Mouse (Mus musculus) midbrain, embryonic 14.5 days (tissue): ENCODE data around the gene Lif. TPM values are rescaled to one million over a fixed set of nuclear protein-coding genes. Genes with fewer than 3 reads are reported as not detected.

ENCODE experiments used
- ATAC-seq: fragments of 200-750 bp; cut with Nextera tagmentation; 2 replicates; pipeline ENCODE4 v1.8.0; 2017; ENCODE audit warnings: moderate number of reproducible peaks, moderate library complexity; ENCODE audit not compliant: low FRiP score, low TSS enrichment
- DNase-seq: peaks from one replicate; pipeline ENCODE4 v3.0.0-alpha.2; 2015
- H3K27ac ChIP-seq: fragments of 300-500 bp; sonication (generic); replicated peaks from 2 replicates; pipeline ENCODE4 v1.5.1; 2014; ENCODE audit warnings: mild to moderate bottlenecking, low read depth, low read length, moderate library complexity
- H3K27me3 ChIP-seq: fragments of 300-500 bp; sonication (generic); 2 replicates; pipeline ENCODE4 v1.6.1; 2014; ENCODE audit warnings: low read length, control low read depth, mixed read lengths; ENCODE audit not compliant: control insufficient read depth, insufficient read depth
- H3K36me3 ChIP-seq: fragments of 300-500 bp; sonication (generic); 2 replicates; pipeline ENCODE4 v1.6.1; 2014; ENCODE audit warnings: low read length, control low read depth; ENCODE audit not compliant: control insufficient read depth, insufficient read depth
- H3K4me1 ChIP-seq: fragments of 300-500 bp; sonication (generic); 2 replicates; pipeline ENCODE4 v1.6.1; 2014; ENCODE audit warnings: mild to moderate bottlenecking, antibody characterized with exemption, low read length, control low read depth; ENCODE audit not compliant: control insufficient read depth, insufficient read depth
- H3K4me2 ChIP-seq: fragments of 300-500 bp; sonication (generic); 2 replicates; pipeline ENCODE4 v1.6.1; 2014; ENCODE audit warnings: mild to moderate bottlenecking, low read length, moderate library complexity
- H3K4me3 ChIP-seq: fragments of 300-500 bp; sonication (generic); replicated peaks from 2 replicates; pipeline ENCODE4 v1.5.1; 2014; ENCODE audit warnings: low read depth, low read length
- H3K9ac ChIP-seq: fragments of 300-500 bp; sonication (generic); replicated peaks from 2 replicates; pipeline ENCODE4 v1.6.1; 2014; ENCODE audit warnings: mild to moderate bottlenecking, low read length, moderate library complexity
- H3K9me3 ChIP-seq: fragments of 300-500 bp; sonication (generic); 2 replicates; pipeline ENCODE4 v1.6.1; 2016; ENCODE audit warnings: low read length, control low read depth, mixed read lengths; ENCODE audit not compliant: control insufficient read depth
- WGBS: fragments of 180-500 bp; shearing (Covaris S2); extraction: QIAGEN DNeasy Blood & Tissue Kit; methylation state at CpG from one replicate; pipeline ENCODE4 v1.1.7; 2014; 5-methylcytosine and 5-hydroxymethylcytosine counted together
- polyA plus RNA-seq: library from polyadenylated mRNA; unstranded; fragments of >200 nt; fragmentation: Nextera tagmentation; extraction: Ambion mirVana; gene quantifications from 2 replicates; pipeline ENCODE4 v1.2.1, GENCODE M21; 2014

The Lif gene
- polyA plus RNA-seq, 1 experiment from 2014 or later, result not detected

GRCm38 (mm10) chr11:4302363-4302913, 45.1 kb downstream of the Lif start:
- no peak for DNase-seq
- Histone ChIP-seq H3K27ac (no peak overlapping the region), H3K4me2 (no peak overlapping the region), H3K9me3 (no peaks in the 10 kb centered on the region), H3K4me3 (no peak overlapping the region), H3K9ac (no peak overlapping the region), H3K4me1 (no peaks in the 10 kb centered on the region), H3K27me3 (no peaks in the 10 kb centered on the region), H3K36me3 (no peaks in the 10 kb centered on the region)
- no peak for ATAC-seq
- WGBS, result 27% methylated on average over 5 of the region's 5 CpGs

- no peak for ATAC-seq
- Histone ChIP-seq H3K4me2 (no peak overlapping the region), H3K9me3 (no peaks in the 10 kb centered on the region), H3K36me3 (no peaks in the 10 kb centered on the region), H3K27me3 (no peaks in the 10 kb centered on the region), H3K27ac (no peak overlapping the region), H3K4me1 (no peaks in the 10 kb centered on the region), H3K9ac (no peak overlapping the region), H3K4me3 (no peak overlapping the region)
- WGBS, result 56% methylated on average over 9 of the region's 9 CpGs
- DNase-seq, result no peak
Measured at GRCm38 (mm10) chr11:4303033-4303432, 45.7 kb downstream of the Lif start.

- no peaks in the 10 kb centered on the region for H3K36me3 ChIP-seq
- H3K4me3 ChIP-seq, result no peak overlapping the region
- no peaks in the 10 kb centered on the region for H3K27me3 ChIP-seq
- ATAC-seq (no peak), DNase-seq (no peak)
- H3K9me3 ChIP-seq, result no peaks in the 10 kb centered on the region
- no peaks in the 10 kb centered on the region for H3K4me1 ChIP-seq
- H3K4me2 ChIP-seq, result no peak overlapping the region
- H3K27ac ChIP-seq, result no peak overlapping the region
- 70% methylated on average over 4 of the region's 4 CpGs for WGBS
- H3K9ac ChIP-seq, result no peak overlapping the region
Measured at GRCm38 (mm10) chr11:4304203-4304602, 46.8 kb downstream of the Lif start.

- no peaks in the 10 kb centered on the region for H3K4me1 ChIP-seq
- DNase-seq (no peak), ATAC-seq (no peak)
- 90% methylated on average over 4 of the region's 4 CpGs for whole genome bisulfite sequencing
- H3K27ac ChIP-seq, result no peak overlapping the region
- H3K4me2 ChIP-seq, result no peak overlapping the region
- H3K4me3 ChIP-seq, result no peak overlapping the region
- H3K9ac ChIP-seq, result no peak overlapping the region
- H3K9me3 ChIP-seq, result no peaks in the 10 kb centered on the region
- no peaks in the 10 kb centered on the region for H3K36me3 ChIP-seq
- H3K27me3 ChIP-seq, result no peaks in the 10 kb centered on the region
Measured at GRCm38 (mm10) chr11:4305090-4305489, 47.7 kb downstream of the Lif start.

GRCm38 (mm10) chr11:4306086-4306485, 48.7 kb downstream of the Lif start:
- Histone ChIP-seq H3K9ac (no peak overlapping the region), H3K27me3 (no peaks in the 10 kb centered on the region), H3K4me2 (no peak overlapping the region), H3K9me3 (no peaks in the 10 kb centered on the region), H3K27ac (no peak overlapping the region), H3K4me1 (no peaks in the 10 kb centered on the region), H3K36me3 (no peaks in the 10 kb centered on the region), H3K4me3 (no peak overlapping the region)
- WGBS, result 73% methylated on average over 2 of the region's 2 CpGs
- ATAC-seq (no peak), DNase-seq (peak; percentile 48)

- Histone ChIP-seq H3K36me3 (no peaks in the 10 kb centered on the region), H3K27ac (no peak overlapping the region), H3K27me3 (no peaks in the 10 kb centered on the region), H3K4me2 (no peak overlapping the region), H3K4me3 (no peak overlapping the region), H3K9me3 (no peaks in the 10 kb centered on the region), H3K4me1 (no peaks in the 10 kb centered on the region), H3K9ac (no peak overlapping the region)
- peak; percentile 50 for DNase-seq
- no peak for ATAC-seq
- WGBS, result 17% methylated on average over 6 of the region's 6 CpGs
Measured at GRCm38 (mm10) chr11:4308060-4308513, 50.7 kb downstream of the Lif start.

- 54% methylated on average over 25 of the region's 25 CpGs for WGBS
- peak; percentile 50 for DNase-seq
Measured at GRCm38 (mm10) chr11:4308514-4309450, 51.4 kb downstream of the Lif start.

GRCm38 (mm10) chr11:4309613-4310012, 52.3 kb downstream of the Lif start:
- Histone ChIP-seq H3K9ac (no peak overlapping the region), H3K36me3 (no peaks in the 10 kb centered on the region), H3K27ac (no peak overlapping the region), H3K4me2 (no peak overlapping the region), H3K27me3 (no peaks in the 10 kb centered on the region), H3K4me1 (no peaks in the 10 kb centered on the region), H3K4me3 (no peak overlapping the region), H3K9me3 (no peaks in the 10 kb centered on the region)
- WGBS, result 97% methylated on average over 4 of the region's 4 CpGs
- DNase-seq (no peak), ATAC-seq (no peak)

More at GRCm38 (mm10) chr11:4308514-4309450, 51.4 kb downstream of the Lif start:
- no peaks in the 10 kb centered on the region for H3K36me3 ChIP-seq
- no peak overlapping the region for H3K27ac ChIP-seq
- H3K4me3 ChIP-seq, result no peak overlapping the region
- H3K9ac ChIP-seq, result no peak overlapping the region
- H3K4me1 ChIP-seq, result no peaks in the 10 kb centered on the region
- H3K4me2 ChIP-seq, result 0 out of 2 replicates have a peak overlapping the region, but pooled peaks have one; percentile 12
- H3K9me3 ChIP-seq, result no peaks in the 10 kb centered on the region
- no peak for ATAC-seq
- H3K27me3 ChIP-seq, result no peaks in the 10 kb centered on the region
